Mouse (Mus musculus) frontal cortex, postnatal 25 days (tissue): ENCODE measurements around the gene Themis3.

ENCODE experiments used
- DNase-seq, 2 experiments: peaks; one replicate each; pipeline ENCODE4 v3.0.0; 2022; ENCODE audit warnings: low spot score in 2 of 2

Gene Themis3

DNA sequence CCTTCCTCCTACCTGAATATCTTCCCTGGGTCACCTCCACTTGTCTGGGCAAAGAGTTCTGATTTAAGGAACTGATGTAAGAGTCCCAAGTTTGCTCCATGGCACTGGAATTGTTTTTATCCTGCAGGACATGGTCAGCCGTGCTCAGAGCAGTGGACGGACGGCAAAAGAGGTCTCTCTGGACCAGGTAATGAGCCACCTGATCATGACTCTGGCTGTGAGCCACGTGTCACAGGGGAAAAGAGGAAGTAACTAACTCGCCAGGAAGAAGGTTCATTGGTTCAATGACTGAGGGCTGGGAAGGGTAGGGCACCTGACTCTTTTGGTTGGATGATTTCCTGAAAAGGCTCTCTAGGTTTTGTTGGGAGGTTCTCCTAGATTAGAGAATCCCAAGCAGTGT lies at the start of gene Themis3:
Themis3 (minus strand) TSS at position 187 of the 400 bp plus-strand sequence.
- no peak for DNase-seq

DNA sequence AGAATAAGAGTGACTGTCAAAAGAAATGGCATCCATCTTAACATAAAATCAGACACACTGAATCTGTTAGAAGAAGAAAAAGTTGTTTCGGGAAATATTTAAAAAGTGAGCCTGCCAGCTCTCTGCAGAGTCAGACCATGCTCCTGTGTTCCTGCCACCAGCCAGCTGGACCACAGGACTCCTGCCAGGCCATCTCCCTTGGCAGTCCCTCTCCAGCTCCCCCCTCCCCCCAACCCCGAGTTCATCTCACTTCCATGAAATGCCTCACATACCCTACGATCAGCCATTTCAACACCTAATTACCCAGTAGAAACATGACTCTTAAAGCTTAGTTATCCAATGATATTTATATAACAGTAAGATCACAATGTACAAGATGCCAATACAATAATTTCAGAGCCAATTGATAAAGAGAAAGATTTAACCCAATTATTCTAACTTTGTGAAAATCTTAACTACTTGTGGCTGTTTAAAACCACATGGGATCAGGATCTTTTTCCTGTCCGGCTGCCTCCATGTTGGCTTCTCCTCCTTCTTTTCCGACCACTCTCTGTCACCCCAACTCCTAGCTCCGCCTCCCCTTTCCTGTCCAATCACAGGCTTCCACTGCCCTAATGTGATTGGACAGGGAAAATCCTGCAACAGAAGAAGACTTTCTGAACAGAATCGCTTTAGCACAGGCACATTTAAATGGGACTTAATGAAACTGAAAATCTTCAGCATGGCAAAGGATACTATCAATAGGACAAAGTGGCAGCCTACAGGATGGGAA lies 43.7 kb upstream of the Themis3 start:
- DNase-seq, result no peak

DNA sequence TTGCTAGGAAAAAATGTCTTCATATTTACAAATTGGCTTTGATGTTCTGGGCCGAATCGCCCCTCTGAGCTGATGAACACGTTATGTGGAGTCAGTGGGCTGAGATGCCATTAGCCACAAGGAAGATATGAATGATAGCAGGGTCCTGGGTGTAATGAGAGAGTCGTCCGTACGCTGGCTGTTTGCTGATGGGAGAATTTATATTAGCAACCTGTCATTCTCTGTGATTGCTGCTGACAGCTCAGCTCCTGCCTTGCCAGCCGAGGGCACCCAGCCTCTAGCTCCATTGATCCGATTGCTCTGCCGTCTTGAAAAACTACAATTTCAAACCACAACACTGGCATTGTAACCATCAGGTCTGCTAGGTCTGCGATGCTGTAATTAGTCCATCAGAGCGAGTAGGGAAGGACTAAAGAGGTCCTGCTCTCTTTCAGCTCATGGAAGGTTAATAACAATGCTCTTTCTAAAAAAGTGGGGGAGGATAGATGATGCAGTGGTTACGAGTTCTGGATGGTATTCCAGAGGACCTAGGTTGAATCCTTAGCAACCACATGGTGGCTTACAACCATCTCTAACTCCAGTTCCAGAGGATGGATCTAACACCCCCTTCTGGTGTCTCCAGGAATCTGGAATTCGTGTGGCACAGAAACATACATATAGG lies 25.7 kb upstream of the Themis3 start:
- DNase-seq, result no peak

DNA sequence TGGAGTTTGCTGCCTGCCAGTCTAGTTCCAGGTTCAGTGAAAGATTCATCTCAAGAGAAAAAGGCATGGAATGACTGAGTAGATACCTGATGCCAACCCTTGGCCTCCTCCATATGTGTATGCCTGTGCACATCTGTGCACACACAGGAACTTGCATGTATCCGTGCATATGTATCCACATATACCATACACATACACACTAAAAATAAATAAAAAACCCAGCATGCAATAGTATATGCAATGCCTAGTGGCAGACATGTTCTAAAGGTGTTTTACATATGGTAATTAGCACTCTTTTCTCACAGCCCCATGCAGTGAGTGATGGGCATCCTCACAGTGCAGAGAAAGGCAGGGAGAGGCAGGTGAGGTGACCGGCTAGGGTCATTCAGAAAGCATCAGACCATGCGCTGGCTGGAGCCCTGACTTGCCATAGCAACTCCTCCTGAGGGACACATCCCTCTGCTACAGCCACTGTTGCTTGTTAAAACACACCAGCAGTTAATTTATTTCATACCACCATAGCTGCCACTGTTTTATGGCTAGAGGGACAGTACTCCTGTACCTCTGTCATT lies 24.9 kb upstream of the Themis3 start:
- DNase-seq, result no peak

GRCm38 (mm10) chr17:66610032-66610431 lies 15.6 kb upstream of the Themis3 start:
- DNase-seq, result no peak

GRCm38 (mm10) chr17:66604931-66605330 lies 10.5 kb upstream of the Themis3 start:
- DNase-seq, result no peak

GRCm38 (mm10) chr17:66601171-66601570 lies 6.8 kb upstream of the Themis3 start:
- no peak for DNase-seq

- no peak for DNase-seq
These were observed 1.4 kb upstream of the Themis3 start for GRCm38 (mm10) chr17:66595867-66596266.

GRCm38 (mm10) chr17:66595256-66595655 lies 835 bp upstream of the Themis3 start:
- DNase-seq, result no peak

DNA sequence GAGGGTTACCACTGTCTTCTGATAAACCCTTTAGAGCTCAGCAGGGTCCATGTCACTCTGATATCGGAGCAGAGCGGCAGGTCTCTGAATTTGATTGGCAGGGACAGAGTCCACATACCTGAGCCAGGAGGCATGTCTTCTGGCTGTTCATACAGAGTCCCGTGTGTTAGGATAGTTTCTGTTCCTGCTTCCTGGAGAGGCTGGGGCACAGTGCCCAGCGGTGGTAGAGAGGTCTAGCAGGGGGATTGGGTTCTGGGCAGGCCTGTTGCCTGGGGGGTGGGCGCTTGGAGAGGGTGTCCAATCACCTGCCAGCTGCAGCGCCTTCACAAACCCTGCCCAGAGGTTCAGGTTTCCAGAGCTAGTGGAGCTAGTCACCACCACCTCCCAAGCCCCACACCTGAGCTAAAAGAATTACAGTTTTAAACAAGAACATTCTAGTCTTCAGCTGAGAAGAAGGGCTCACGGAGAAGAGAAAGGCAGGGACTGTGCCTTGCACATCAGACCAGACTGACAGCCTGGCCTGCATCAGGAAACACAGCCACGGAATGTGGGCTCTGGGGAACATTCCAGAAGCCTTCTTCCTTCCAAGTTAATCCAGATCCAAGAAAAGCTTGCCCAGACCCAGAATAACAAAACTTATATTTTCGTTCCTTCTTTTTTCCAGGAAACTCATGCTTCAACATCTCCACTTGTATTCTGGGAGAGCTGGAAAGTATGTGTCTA lies 3.9 kb downstream of the Themis3 start:
- DNase-seq, result no peak

GRCm38 (mm10) chr17:66589864-66590263 lies 4.6 kb downstream of the Themis3 start:
- DNase-seq, result no peak

DNA sequence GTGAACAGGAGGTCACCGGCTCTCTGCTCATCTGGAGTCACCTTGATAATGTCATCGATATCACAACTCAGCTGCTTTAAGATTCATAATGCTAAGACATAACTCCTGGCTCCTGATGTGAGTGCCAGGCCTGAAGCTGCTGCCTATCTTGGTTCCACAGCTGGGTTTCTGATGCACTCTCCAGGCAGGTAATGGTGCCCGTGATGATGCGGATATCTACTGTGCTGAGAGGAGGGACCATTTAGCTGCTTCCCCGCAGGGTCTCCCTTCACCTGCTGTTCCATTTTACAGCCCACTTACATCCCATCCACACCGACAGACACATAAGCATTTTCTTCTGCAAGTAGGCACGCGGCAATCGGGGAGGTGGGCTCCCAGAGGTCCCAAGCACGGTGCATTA lies 7.7 kb downstream of the Themis3 start:
- no peak for DNase-seq

- no peak for DNase-seq
These were observed 8.3 kb downstream of the Themis3 start for GRCm38 (mm10) chr17:66586078-66586477.

GRCm38 (mm10) chr17:66580990-66581389 lies 13.4 kb downstream of the Themis3 start:
- DNase-seq, result no peak

- peak; percentile 59 to 72 for DNase-seq
These were observed 16.4 kb downstream of the Themis3 start for GRCm38 (mm10) chr17:66578007-66578406.

DNA sequence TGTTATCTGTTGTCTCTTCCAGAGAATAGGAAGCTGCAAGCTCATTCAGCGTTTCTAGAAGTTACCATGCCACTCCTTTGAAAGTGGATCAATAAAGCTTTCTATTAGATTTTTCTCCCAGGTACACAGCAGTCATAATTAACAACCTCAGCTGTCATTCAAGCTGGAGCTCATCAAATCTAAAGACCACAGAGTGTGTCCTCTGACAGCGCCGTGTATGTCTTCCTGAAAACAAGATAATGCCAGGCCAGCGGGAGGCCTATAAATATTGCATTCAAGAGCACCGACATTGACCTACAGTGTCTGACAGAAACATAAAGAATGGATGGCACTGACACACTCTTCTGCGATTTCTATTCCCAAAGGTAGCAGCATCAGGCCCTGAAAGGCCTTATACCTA lies 16.9 kb downstream of the Themis3 start:
- DNase-seq, result no peak

DNA sequence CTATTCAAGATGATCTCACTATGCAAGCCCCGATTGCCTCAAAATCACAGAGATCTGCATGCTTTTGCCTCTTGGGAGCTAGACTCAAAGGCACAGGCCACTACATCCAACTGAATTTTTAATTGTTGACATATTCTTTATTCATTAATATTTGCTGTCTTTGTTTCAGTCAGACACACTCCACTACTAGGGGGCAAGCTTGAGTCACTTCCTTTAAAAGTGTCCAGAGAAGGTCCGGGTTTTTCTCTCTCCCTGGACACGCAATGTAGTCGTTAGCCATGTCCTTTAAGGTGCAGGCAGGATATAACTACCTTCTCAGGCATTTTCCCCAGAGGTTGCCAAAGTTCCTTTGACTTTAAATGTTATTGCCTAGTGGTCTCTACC lies 21.8 kb downstream of the Themis3 start:
- DNase-seq, result no peak

GRCm38 (mm10) chr17:66571860-66572676 lies 22.4 kb downstream of the Themis3 start:
- DNase-seq, result no peak

GRCm38 (mm10) chr17:66564213-66564612 lies 30.2 kb downstream of the Themis3 start:
- DNase-seq, result no peak

- no peak for DNase-seq
These were observed 30.9 kb downstream of the Themis3 start for GRCm38 (mm10) chr17:66563551-66563950.

GRCm38 (mm10) chr17:66561380-66561779 lies 33.0 kb downstream of the Themis3 start:
- no peak for DNase-seq
